Mouse (Mus musculus) CH12.LX (cell line): ENCODE measurements at regions not wholly inside any gene's neighbourhood (a gene's known extent, or its start where the extent isn't known, plus 50 kb on each side); places are given as distances from the start of the nearest gene placed in this dataset.

Experiments
- DNase-seq: peaks from one replicate; pipeline ENCODE4 v3.0.0-alpha.2; 2013; ENCODE audit errors: extremely low read depth
- H3K27ac ChIP-seq: 2 replicates; pipeline ENCODE4 v1.5.1; 2012; ENCODE audit warnings: low read depth, mild to moderate bottlenecking, control low read depth, moderate library complexity; ENCODE audit not compliant: insufficient read depth
- H3K27me3 ChIP-seq: replicated peaks from 2 replicates; pipeline ENCODE3; 2012; ENCODE audit warnings: inconsistent platforms
- H3K36me3 ChIP-seq, 2 experiments: replicated peaks in 1 of 2; 2 replicates each; pipeline versions ENCODE3 to v1.6.1; 2012; ENCODE audit warnings: inconsistent platforms in 1 of 2, low read length in 1 of 2, mild to moderate bottlenecking in 1 of 2, mixed read lengths in 1 of 2, moderate library complexity in 1 of 2; ENCODE audit not compliant: control insufficient read depth in 1 of 2, insufficient read depth in 1 of 2
- H3K4me1 ChIP-seq, 2 experiments: 2 replicates each; pipeline ENCODE4 v1.6.1; 2012; ENCODE audit warnings: inconsistent platforms in 1 of 2, moderate library complexity in 1 of 2; ENCODE audit not compliant: insufficient read depth in 2 of 2, control insufficient read depth in 1 of 2
- H3K4me2 ChIP-seq: 2 replicates; pipeline ENCODE4 v1.6.1; 2012; ENCODE audit warnings: low read depth, mild to moderate bottlenecking, control low read depth; ENCODE audit not compliant: poor library complexity, insufficient read depth, severe bottlenecking
- H3K4me3 ChIP-seq, 3 experiments: fragments of 150-350 bp in 1 of 3; sonication (generic) in 1 of 3; replicated peaks in 1 of 3; 2 replicates each; pipeline versions ENCODE3 to v1.5.1; 2011 to 2012; ENCODE audit warnings: low read depth in 2 of 3, low read length in 2 of 3, mild to moderate bottlenecking in 2 of 3, moderate library complexity in 2 of 3, control low read depth in 1 of 3, improper control_type of control experiment in 1 of 3, inconsistent platforms in 1 of 3, mixed read lengths in 1 of 3; ENCODE audit not compliant: poor library complexity in 1 of 3
- H3K79me2 ChIP-seq: replicated peaks from 2 replicates; pipeline ENCODE4 v1.6.1; 2012; ENCODE audit warnings: mild to moderate bottlenecking, moderate library complexity; ENCODE audit not compliant: control insufficient read depth, poor library complexity, insufficient read depth, severe bottlenecking; ENCODE audit errors: extremely low read depth
- H3K9ac ChIP-seq: 2 replicates; pipeline ENCODE4 v1.6.1; 2012; ENCODE audit warnings: low read depth, mild to moderate bottlenecking, control low read depth, moderate library complexity; ENCODE audit not compliant: insufficient read depth
- H3K9me3 ChIP-seq: replicated peaks from 2 replicates; pipeline ENCODE3; 2012; ENCODE audit warnings: low read length, inconsistent platforms, mixed read lengths
- CHD1 ChIP-seq: IDR thresholded peaks from 2 replicates; pipeline ENCODE4 v1.6.1; 2012; ENCODE audit warnings: low read depth, low read length, improper control_type of control experiment, inconsistent platforms
- CTCF ChIP-seq, 2 experiments: IDR thresholded peaks in 1 of 2; conservative IDR thresholded peaks in 1 of 2; 2 replicates each; pipeline ENCODE4 v1.5.1; 2011 to 2012; ENCODE audit warnings: low read depth in 2 of 2, low read length in 2 of 2, improper control_type of control experiment in 1 of 2, inconsistent platforms in 1 of 2, mild to moderate bottlenecking in 1 of 2, moderate library complexity in 1 of 2
- ELF1 ChIP-seq: IDR thresholded peaks from 2 replicates; pipeline ENCODE4 v1.6.1; 2014; ENCODE audit warnings: low read depth, mild to moderate bottlenecking, inconsistent platforms, low read length, improper control_type of control experiment
- EP300 ChIP-seq: IDR thresholded peaks from 2 replicates; pipeline ENCODE4 v1.6.1; 2011; ENCODE audit warnings: low read length, improper control_type of control experiment
- ETS1 ChIP-seq: conservative IDR thresholded peaks from 2 replicates; pipeline ENCODE4 v1.6.1; 2012; ENCODE audit warnings: low read depth, mild to moderate bottlenecking, inconsistent platforms, low read length, improper control_type of control experiment, moderate library complexity
- HCFC1 ChIP-seq: IDR thresholded peaks from 2 replicates; pipeline ENCODE4 v1.6.1; 2012; ENCODE audit warnings: low read depth, mild to moderate bottlenecking, inconsistent platforms, low read length, improper control_type of control experiment
- IRF4 ChIP-seq: IDR thresholded peaks from 2 replicates; pipeline ENCODE4 v1.6.1; 2014; ENCODE audit warnings: low read depth, mild to moderate bottlenecking, inconsistent platforms, low read length, improper control_type of control experiment
- JUN ChIP-seq: IDR thresholded peaks from 2 replicates; pipeline ENCODE4 v1.6.1; 2011; ENCODE audit warnings: low read depth, mild to moderate bottlenecking, low read length, improper control_type of control experiment, moderate library complexity; ENCODE audit not compliant: insufficient read depth
- KAT2A ChIP-seq: IDR thresholded peaks from 2 replicates; pipeline ENCODE4 v1.6.1; 2012; ENCODE audit warnings: low read length, improper control_type of control experiment, inconsistent platforms; ENCODE audit not compliant: insufficient replicate concordance
- MAFK ChIP-seq: IDR thresholded peaks from 2 replicates; pipeline ENCODE4 v1.6.1; 2011; ENCODE audit warnings: low read length, improper control_type of control experiment; ENCODE audit not compliant: insufficient replicate concordance
- MAX ChIP-seq: IDR thresholded peaks from 2 replicates; pipeline ENCODE4 v1.6.1; 2011; ENCODE audit warnings: low read length, improper control_type of control experiment
- MXI1 ChIP-seq: IDR thresholded peaks from 2 replicates; pipeline ENCODE4 v1.6.1; 2011; ENCODE audit warnings: mild to moderate bottlenecking, low read depth, low read length, improper control_type of control experiment
- MYC ChIP-seq: IDR thresholded peaks from 2 replicates; pipeline ENCODE4 v1.6.1; 2011; ENCODE audit warnings: low read depth, mild to moderate bottlenecking, improper control_type of control experiment, low read length
- NELFE ChIP-seq: IDR thresholded peaks from 2 replicates; pipeline ENCODE4 v1.6.1; 2011; ENCODE audit warnings: low read depth, low read length, improper control_type of control experiment
- RAD21 ChIP-seq: IDR thresholded peaks from 2 replicates; pipeline ENCODE4 v1.6.1; 2011; ENCODE audit warnings: low read depth, mild to moderate bottlenecking, low read length, improper control_type of control experiment, moderate library complexity
- RCOR1 ChIP-seq: conservative IDR thresholded peaks from 2 replicates; pipeline ENCODE4 v1.6.1; 2012; ENCODE audit warnings: low read depth, mild to moderate bottlenecking, inconsistent platforms, low read length, improper control_type of control experiment
- SMC3 ChIP-seq: IDR thresholded peaks from 2 replicates; pipeline ENCODE4 v1.6.1; 2011; ENCODE audit warnings: low read depth, low read length, improper control_type of control experiment
- TCF12 ChIP-seq: IDR thresholded peaks from 2 replicates; pipeline ENCODE4 v1.6.1; 2014; ENCODE audit warnings: low read depth, mild to moderate bottlenecking, inconsistent platforms, low read length, improper control_type of control experiment
- UBTF ChIP-seq: IDR thresholded peaks from 2 replicates; pipeline ENCODE4 v1.6.1; 2012; ENCODE audit warnings: low read depth, mild to moderate bottlenecking, inconsistent platforms, low read length, improper control_type of control experiment, moderate library complexity
- USF1 ChIP-seq: IDR thresholded peaks from 2 replicates; pipeline ENCODE4 v1.6.1; 2014; ENCODE audit warnings: low read depth, mild to moderate bottlenecking, inconsistent platforms, low read length, improper control_type of control experiment
- ZNF384 ChIP-seq: IDR thresholded peaks from 2 replicates; pipeline ENCODE4 v1.6.1; 2012; ENCODE audit warnings: low read depth, low read length, improper control_type of control experiment, inconsistent platforms
- dilution Hi-C: fragments of 300-500 bp; cut with MboI; formaldehyde crosslinking; loops from 2 replicates; pipeline ENCODE4 v1.14.3; 2020; ENCODE audit warnings: low sequenced_read_pairs; ENCODE audit not compliant: extremely low pct_unique_long_range_greater_than_20kb, extremely low pct_ligation_motif_present
- in situ Hi-C: fragments of 300-500 bp; cut with MboI; formaldehyde crosslinking; loops from 3 replicates; pipeline ENCODE4 v1.14.3; 2019; ENCODE audit warnings: low sequenced_read_pairs, low pct_ligation_motif_present, low pct_unique_long_range_greater_than_20kb, mixed read lengths

- TF ChIP-seq RAD21, result no peak
- TF ChIP-seq SMC3, result no peak
- TF ChIP-seq MYC, result no peak
- no peak for TF ChIP-seq IRF4
- TF ChIP-seq NELFE, result no peak
- TF ChIP-seq MXI1, result no peak
- TF ChIP-seq ZNF384, result no peak
- no peak for TF ChIP-seq USF1
- no peak for TF ChIP-seq RCOR1
- no peak for TF ChIP-seq KAT2A
- no peak for TF ChIP-seq HCFC1
- no peak for TF ChIP-seq TCF12
- no peak for TF ChIP-seq EP300
- TF ChIP-seq CHD1, result no peak
- TF ChIP-seq MAX, result no peak
- TF ChIP-seq JUN, result no peak
- no peak for TF ChIP-seq CTCF (conservative IDR thresholded peaks at IDR 0.05 in 1 of 2, IDR thresholded peaks at IDR 0.05 in 1 of 2; ENCODE audit: low read depth in 2 of 2, low read length in 2 of 2)
- TF ChIP-seq MAFK, result no peak
- no peak for TF ChIP-seq UBTF
- H3K36me3 ChIP-seq, result no peaks in the 10 kb centered on the region
- H3K27ac ChIP-seq, result no peak overlapping the region
- H3K4me2 ChIP-seq, result no peak overlapping the region
- no peaks in the 10 kb centered on the region for H3K79me2 ChIP-seq
- no peak overlapping the region for H3K4me3 ChIP-seq
- no peak overlapping the region for H3K9ac ChIP-seq
- in situ Hi-C loops (no loop called here), dilution Hi-C loops (no loop called here)
- no peaks in the 10 kb centered on the region for H3K27me3 ChIP-seq
- no peaks in the 10 kb centered on the region for H3K4me1 ChIP-seq
- peaks cover 79% of the 10 kb centered on the region for H3K9me3 ChIP-seq
- no peak for DNase-seq
Observed at GRCm38 (mm10) chr7:36016926-36017753, 214.3 kb upstream of the Zfp507 start.

- TF ChIP-seq SMC3 (no peak), ZNF384 (no peak), JUN (no peak), MAX (no peak), ETS1 (no peak), ELF1 (no peak)
- TF ChIP-seq, all 38 proteins: peak for 0
- dilution Hi-C loops (no loop called here), in situ Hi-C loops (no loop called here)
- H3K27ac ChIP-seq, result no peak overlapping the region
- DNase-seq, result no peak
- no peak overlapping the region for H3K4me2 ChIP-seq
- peaks cover 74% of the 10 kb centered on the region for H3K9me3 ChIP-seq
- H3K36me3 ChIP-seq, result no peaks in the 10 kb centered on the region
- no peak overlapping the region for H3K4me3 ChIP-seq
- no peaks in the 10 kb centered on the region for H3K4me1 ChIP-seq
- H3K9ac ChIP-seq, result no peak overlapping the region
- no peaks in the 10 kb centered on the region for H3K27me3 ChIP-seq
- no peaks in the 10 kb centered on the region for H3K79me2 ChIP-seq
Observed at GRCm38 (mm10) chr7:35996609-35997008, 193.8 kb upstream of the Zfp507 start.
